ENCODE assay signal across 15 mouse cellular contexts in the genomic region with DNA sequence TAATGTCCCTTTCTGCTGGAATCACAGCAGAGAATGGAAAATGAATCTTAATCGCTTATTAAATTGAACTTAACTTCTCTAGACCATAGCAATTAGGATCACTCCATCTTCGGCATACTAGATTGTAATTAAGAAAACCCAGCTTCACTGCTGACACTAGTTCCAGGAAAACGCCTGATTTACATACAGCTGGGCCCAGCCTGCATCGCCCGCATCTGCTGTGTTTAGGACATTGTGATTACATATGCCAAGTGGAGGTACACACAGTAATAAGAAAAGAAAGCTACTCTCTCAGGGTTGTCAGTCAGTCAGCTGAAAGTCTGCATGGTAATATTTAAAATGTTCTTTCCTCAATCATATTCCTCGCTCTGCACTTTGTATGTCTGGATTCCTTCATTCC.
DNase-seq lines count a peak whose midpoint lies in the region; ATAC-seq lines count a peak whose summit lies in the region.
"Had no signal": no experiment of that assay in that cellular context is flagged by ENCODE, and none has a peak within 500 bp of the region (broad histone marks: within the 10 kb centered on the region; RNA-seq: fewer than 3 reads in every experiment).

No protein-coding gene starts in this region.

- 38% methylated on average over 6 of the region's 6 CpGs for WGBS in forebrain, embryonic 13.5 days
- 45% methylated on average over 6 of the region's 6 CpGs for WGBS in midbrain, embryonic 13.5 days

- H3K27me3 ChIP-seq in forebrain, embryonic 13.5 days, result no peaks in the 10 kb centered on the region
- H3K27me3 ChIP-seq in midbrain, embryonic 13.5 days, result no peaks in the 10 kb centered on the region
- H3K27me3 ChIP-seq: hindbrain, embryonic 15.5 days; liver, embryonic 13.5 days had no signal

- peak; percentile 9 for DNase-seq in layer of hippocampus, adult 11-12 months (ENCODE audit: low spot score)
- no peak for DNase-seq in layer of hippocampus, postnatal 36 days
- DNase-seq in brain, adult 2 months (ENCODE audit: low read depth, low spot score), result peak; percentile 39
- no peak for DNase-seq in urinary bladder, postnatal 14 days (ENCODE audit: low spot score)
- no peak for DNase-seq in urinary bladder, adult 2 months (ENCODE audit: low spot score)
- DNase-seq: adrenal gland, adult 2 months; cerebellum, adult 18-20 months; kidney, adult 18-20 months; kidney, postnatal 14 days; liver, embryonic 13.5 days; thymus, postnatal 4 days had no signal

- ATAC-seq in forebrain, embryonic 13.5 days, result peak; percentile 97
- peak; percentile 91 for ATAC-seq in midbrain, embryonic 13.5 days
- ATAC-seq: lung, postnatal 0 days had no signal

- H3K4me2 ChIP-seq in forebrain, embryonic 13.5 days, result no peak overlapping the region
- H3K4me2 ChIP-seq in midbrain, embryonic 13.5 days (replicated peaks), result no peak overlapping the region
- H3K4me2 ChIP-seq: hindbrain, embryonic 15.5 days; liver, embryonic 13.5 days had no signal

- no peaks in the 10 kb centered on the region for H3K9me3 ChIP-seq in forebrain, embryonic 13.5 days (replicated peaks)
- H3K9me3 ChIP-seq in midbrain, embryonic 13.5 days, result no peaks in the 10 kb centered on the region
- H3K9me3 ChIP-seq: hindbrain, embryonic 15.5 days; liver, embryonic 13.5 days had no signal

- H3K4me3 ChIP-seq in forebrain, embryonic 13.5 days, result no peak overlapping the region
- H3K4me3 ChIP-seq in midbrain, embryonic 13.5 days (replicated peaks), result no peak overlapping the region
- H3K4me3 ChIP-seq: hindbrain, embryonic 15.5 days; liver, embryonic 13.5 days had no signal

- no peaks in the 10 kb centered on the region for H3K36me3 ChIP-seq in forebrain, embryonic 13.5 days (ENCODE audit: poor library complexity, severe bottlenecking)
- H3K36me3 ChIP-seq in midbrain, embryonic 13.5 days, result no peaks in the 10 kb centered on the region
- H3K36me3 ChIP-seq: hindbrain, embryonic 15.5 days; liver, embryonic 13.5 days had no signal

- H3K9ac ChIP-seq in forebrain, embryonic 13.5 days, result no peak overlapping the region
- no peak overlapping the region for H3K9ac ChIP-seq in midbrain, embryonic 13.5 days (replicated peaks)
- H3K9ac ChIP-seq: hindbrain, embryonic 15.5 days; liver, embryonic 13.5 days had no signal

- H3K4me1 ChIP-seq in forebrain, embryonic 13.5 days, result peaks cover 9% of the 10 kb centered on the region
- peaks cover 7% of the 10 kb centered on the region for H3K4me1 ChIP-seq in midbrain, embryonic 13.5 days (replicated peaks)
- H3K4me1 ChIP-seq: hindbrain, embryonic 15.5 days; liver, embryonic 13.5 days had no signal

- no peak overlapping the region for H3K27ac ChIP-seq in forebrain, embryonic 13.5 days
- H3K27ac ChIP-seq in midbrain, embryonic 13.5 days, result no peak overlapping the region
- H3K27ac ChIP-seq: hindbrain, embryonic 15.5 days; liver, embryonic 13.5 days had no signal

Comparison
In these comparisons a context has a peak if more than half of its experiments do, and no peak if none do; other contexts are left out.
1. DNase-seq: peak in layer of hippocampus, adult 11-12 months (single experiment) and brain, adult 2 months (single experiment); none in layer of hippocampus, postnatal 36 days (0 of 2), urinary bladder, postnatal 14 days (single experiment) and urinary bladder, adult 2 months (single experiment).